Mouse (Mus musculus): ENCODE data around the gene Ddhd1. TPM values are rescaled to one million over a fixed set of nuclear protein-coding genes. Genes with fewer than 3 reads are reported as not detected.
A peak's percentile ranks its signal among the peaks of the same experiment; 100 is the strongest.

Gene Ddhd1
- total and polyA plus RNA-seq, 2 experiments from 2014 or later, result 3.6 to 12.0 TPM

- no peaks in the 10 kb centered on the region for H3K9me3 ChIP-seq (replicated peaks; ENCODE audit: control insufficient read depth, low read length)
- DNase-seq (ENCODE audit: low spot score) (no peak), ATAC-seq (ENCODE audit: insufficient read depth, low read depth) (no peak)
- H3K4me2 ChIP-seq (ENCODE audit: low read depth, low read length), result no peak overlapping the region
- H3K4me3 ChIP-seq (ENCODE audit: low read depth, low read length), result no peak overlapping the region
- 82% methylated on average over 4 of the region's 4 CpGs for WGBS
- TF ChIP-seq CTCF (IDR thresholded peaks at IDR 0.05; ENCODE audit: low read depth) (no peak), EP300 (IDR thresholded peaks at IDR 0.05; ENCODE audit: low read depth) (no peak)
- H3K27ac ChIP-seq (ENCODE audit: low read depth), result no peak overlapping the region
- no peak overlapping the region for H3K9ac ChIP-seq (replicated peaks; ENCODE audit: low read depth, low read length)
- peaks cover 8% of the 10 kb centered on the region for H3K4me1 ChIP-seq (ENCODE audit: control insufficient read depth, insufficient read depth)
- no peaks in the 10 kb centered on the region for H3K36me3 ChIP-seq (replicated peaks; ENCODE audit: control insufficient read depth, insufficient read depth, low read length)
- H3K27me3 ChIP-seq (ENCODE audit: control insufficient read depth, insufficient read depth, low read length), result no peaks in the 10 kb centered on the region
Observed at GRCm38 (mm10) chr14:45632756-45633537, 25.0 kb downstream of the Ddhd1 start.

GRCm38 (mm10) chr14:45630544-45630943 lies 27.4 kb downstream of the Ddhd1 start:
- TF ChIP-seq CTCF (IDR thresholded peaks at IDR 0.05; ENCODE audit: low read depth) (no peak), EP300 (IDR thresholded peaks at IDR 0.05; ENCODE audit: low read depth) (no peak)
- H3K4me1 ChIP-seq (ENCODE audit: control insufficient read depth, insufficient read depth), result peaks cover 12% of the 10 kb centered on the region
- H3K36me3 ChIP-seq (replicated peaks; ENCODE audit: control insufficient read depth, insufficient read depth, low read length), result no peaks in the 10 kb centered on the region
- no peak overlapping the region for H3K4me2 ChIP-seq (ENCODE audit: low read depth, low read length)
- no peak for DNase-seq (ENCODE audit: low spot score)
- H3K27ac ChIP-seq (ENCODE audit: low read depth), result peak overlapping the region; percentile 70
- WGBS, result 31% methylated on average over 5 of the region's 5 CpGs
- no peak overlapping the region for H3K4me3 ChIP-seq (ENCODE audit: low read depth, low read length)
- no peaks in the 10 kb centered on the region for H3K27me3 ChIP-seq (ENCODE audit: control insufficient read depth, insufficient read depth, low read length)
- H3K9ac ChIP-seq (replicated peaks; ENCODE audit: low read depth, low read length), result no peak overlapping the region
- no peaks in the 10 kb centered on the region for H3K9me3 ChIP-seq (replicated peaks; ENCODE audit: control insufficient read depth, low read length)
- ATAC-seq (ENCODE audit: insufficient read depth, low read depth), result no peak

GRCm38 (mm10) chr14:45629938-45630337 lies 28.0 kb downstream of the Ddhd1 start:
- Histone ChIP-seq H3K27me3 (ENCODE audit: control insufficient read depth, insufficient read depth, low read length) (no peaks in the 10 kb centered on the region), H3K4me3 (ENCODE audit: low read depth, low read length) (no peak overlapping the region), H3K9me3 (replicated peaks; ENCODE audit: control insufficient read depth, low read length) (no peaks in the 10 kb centered on the region), H3K4me1 (ENCODE audit: control insufficient read depth, insufficient read depth) (peaks cover 12% of the 10 kb centered on the region), H3K36me3 (replicated peaks; ENCODE audit: control insufficient read depth, insufficient read depth, low read length) (no peaks in the 10 kb centered on the region), H3K4me2 (ENCODE audit: low read depth, low read length) (no peak overlapping the region), H3K27ac (ENCODE audit: low read depth) (peak overlapping the region; percentile 70), H3K9ac (replicated peaks; ENCODE audit: low read depth, low read length) (no peak overlapping the region)
- no peak for DNase-seq (ENCODE audit: low spot score)
- 9% methylated on average over 1 of the region's 1 CpGs for WGBS
- peak; percentile 73; the same call in 1 of the 2 replicates for ATAC-seq (ENCODE audit: insufficient read depth, low read depth)
- TF ChIP-seq CTCF (IDR thresholded peaks at IDR 0.05; ENCODE audit: low read depth) (no peak), EP300 (IDR thresholded peaks at IDR 0.05; ENCODE audit: low read depth) (no peak)

DNA sequence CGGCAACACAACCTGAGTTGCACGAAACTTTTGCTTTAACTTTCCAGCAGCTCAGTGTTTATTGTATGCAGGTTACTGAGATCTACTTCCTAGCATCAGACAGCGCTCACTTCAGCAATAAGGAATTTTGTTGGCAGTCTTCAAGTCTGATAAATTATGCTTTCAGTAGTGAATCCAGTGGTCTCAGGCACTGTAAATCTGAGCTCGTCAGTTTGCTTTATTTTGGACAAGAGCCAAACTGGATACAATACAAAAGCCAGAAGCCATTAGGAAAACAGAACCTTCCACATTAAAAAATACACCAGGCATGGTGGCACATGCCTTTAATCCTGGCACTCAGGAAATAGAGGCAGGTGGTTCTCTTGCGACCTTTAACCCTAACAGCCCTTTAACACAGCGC lies 39.6 kb downstream of the Ddhd1 start:
- Histone ChIP-seq H3K36me3 (replicated peaks; ENCODE audit: control insufficient read depth, insufficient read depth, low read length) (peaks cover 22% of the 10 kb centered on the region), H3K4me2 (ENCODE audit: low read depth, low read length) (no peak overlapping the region), H3K4me1 (ENCODE audit: control insufficient read depth, insufficient read depth) (no peaks in the 10 kb centered on the region), H3K9me3 (replicated peaks; ENCODE audit: control insufficient read depth, low read length) (no peaks in the 10 kb centered on the region), H3K27me3 (ENCODE audit: control insufficient read depth, insufficient read depth, low read length) (no peaks in the 10 kb centered on the region), H3K4me3 (ENCODE audit: low read depth, low read length) (no peak overlapping the region), H3K27ac (ENCODE audit: low read depth) (no peak overlapping the region), H3K9ac (replicated peaks; ENCODE audit: low read depth, low read length) (no peak overlapping the region)
- DNase-seq (ENCODE audit: low spot score) (no peak), ATAC-seq (ENCODE audit: insufficient read depth, low read depth) (no peak)
- 61% methylated on average over 6 of the region's 6 CpGs for WGBS
- TF ChIP-seq CTCF (IDR thresholded peaks at IDR 0.05; ENCODE audit: low read depth) (no peak), EP300 (IDR thresholded peaks at IDR 0.05; ENCODE audit: low read depth) (no peak)

DNA sequence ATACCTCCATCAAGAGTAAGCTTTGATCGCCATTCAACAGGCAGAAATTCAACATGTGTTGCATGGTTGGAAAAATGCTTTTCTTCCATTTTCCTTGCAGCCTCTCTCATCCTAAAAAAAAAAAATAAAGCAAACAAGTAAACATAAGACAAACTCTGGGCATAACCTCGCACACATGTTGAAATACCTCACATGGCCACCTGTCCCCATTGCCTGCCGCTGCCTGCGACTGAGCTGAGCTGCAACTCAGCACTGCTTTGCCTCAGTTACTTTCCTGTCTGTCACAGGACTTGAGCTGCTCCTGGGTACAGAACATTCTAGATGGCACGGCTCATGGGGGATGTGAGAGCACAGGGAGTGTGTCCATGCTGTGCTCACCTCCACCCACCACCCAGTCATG lies 41.4 kb downstream of the Ddhd1 start:
- ATAC-seq (ENCODE audit: insufficient read depth, low read depth) (no peak), DNase-seq (ENCODE audit: low spot score) (no peak)
- H3K4me1 ChIP-seq (ENCODE audit: control insufficient read depth, insufficient read depth), result no peaks in the 10 kb centered on the region
- no peak overlapping the region for H3K27ac ChIP-seq (ENCODE audit: low read depth)
- TF ChIP-seq CTCF (IDR thresholded peaks at IDR 0.05; ENCODE audit: low read depth), result no peak
- TF ChIP-seq EP300 (IDR thresholded peaks at IDR 0.05; ENCODE audit: low read depth), result no peak
- no peak overlapping the region for H3K9ac ChIP-seq (replicated peaks; ENCODE audit: low read depth, low read length)
- 90% methylated on average over 5 of the region's 5 CpGs for WGBS
- H3K36me3 ChIP-seq (replicated peaks; ENCODE audit: control insufficient read depth, insufficient read depth, low read length), result peaks cover 28% of the 10 kb centered on the region
- H3K4me2 ChIP-seq (ENCODE audit: low read depth, low read length), result no peak overlapping the region
- H3K9me3 ChIP-seq (replicated peaks; ENCODE audit: control insufficient read depth, low read length), result no peaks in the 10 kb centered on the region
- H3K4me3 ChIP-seq (ENCODE audit: low read depth, low read length), result no peak overlapping the region
- H3K27me3 ChIP-seq (ENCODE audit: control insufficient read depth, insufficient read depth, low read length), result no peaks in the 10 kb centered on the region

- H3K27me3 ChIP-seq (ENCODE audit: control insufficient read depth, insufficient read depth, low read length), result no peaks in the 10 kb centered on the region
- no peak for ATAC-seq (ENCODE audit: insufficient read depth, low read depth)
- H3K4me3 ChIP-seq (ENCODE audit: low read depth, low read length), result no peak overlapping the region
- H3K9ac ChIP-seq (replicated peaks; ENCODE audit: low read depth, low read length), result no peak overlapping the region
- H3K9me3 ChIP-seq (replicated peaks; ENCODE audit: control insufficient read depth, low read length), result no peaks in the 10 kb centered on the region
- no peak for DNase-seq (ENCODE audit: low spot score)
- H3K4me1 ChIP-seq (ENCODE audit: control insufficient read depth, insufficient read depth), result no peaks in the 10 kb centered on the region
- peaks cover 28% of the 10 kb centered on the region for H3K36me3 ChIP-seq (replicated peaks; ENCODE audit: control insufficient read depth, insufficient read depth, low read length)
- WGBS, result 58% methylated on average over 2 of the region's 2 CpGs
- H3K4me2 ChIP-seq (ENCODE audit: low read depth, low read length), result no peak overlapping the region
- peak overlapping the region; percentile 56; the same call in 1 of the 2 replicates for H3K27ac ChIP-seq (ENCODE audit: low read depth)
- TF ChIP-seq CTCF (IDR thresholded peaks at IDR 0.05; ENCODE audit: low read depth) (no peak), EP300 (IDR thresholded peaks at IDR 0.05; ENCODE audit: low read depth) (no peak)
Observed at GRCm38 (mm10) chr14:45615776-45616175, 42.2 kb downstream of the Ddhd1 start.
